Mouse (Mus musculus): ENCODE results near the gene Brd2. TPM values are rescaled to one million over a fixed set of nuclear protein-coding genes. Genes with fewer than 3 reads are reported as not detected.

Brd2 gene
- total RNA-seq, 1 experiment, result 257 TPM

GRCm38 (mm10) chr17:34098709-34099479 is 23.5 kb downstream of the Brd2 start:
- Histone ChIP-seq H3K9me3 (ENCODE audit: control insufficient read depth, insufficient read depth, low read depth, low read length) (no peaks in the 10 kb centered on the region), H3K27ac (ENCODE audit: insufficient read depth, low read depth, low read length, poor library complexity, severe bottlenecking) (no peak overlapping the region), H3K9ac (ENCODE audit: insufficient read depth, low read depth, low read length, poor library complexity, severe bottlenecking) (no peak overlapping the region), H3K4me1 (ENCODE audit: control insufficient read depth in 2 of 2, insufficient read depth in 2 of 2, low read length in 2 of 2, poor library complexity in 1 of 2) (no peaks in the 10 kb centered on the region; a peak in 1 of 4 replicates), H3K4me3 (ENCODE audit: insufficient read depth in 1 of 2, low read depth in 1 of 2, low read length in 2 of 2, poor library complexity in 1 of 2, severe bottlenecking in 1 of 2) (no peak overlapping the region), H3K36me3 (ENCODE audit: control insufficient read depth, insufficient read depth, low read length, poor library complexity, severe bottlenecking) (no peaks in the 10 kb centered on the region)
- TF ChIP-seq CHD2 (IDR thresholded peaks at IDR 0.05; ENCODE audit: low read depth, low read length) (no peak), HCFC1 (IDR thresholded peaks at IDR 0.05; ENCODE audit: borderline replicate concordance, insufficient read depth, low read length) (no peak), ZC3H11A (IDR thresholded peaks at IDR 0.05; ENCODE audit: borderline replicate concordance, low read depth, low read length) (no peak), ZNF384 (IDR thresholded peaks at IDR 0.05; ENCODE audit: low read depth, low read length) (no peak), MAFK (IDR thresholded peaks at IDR 0.05; ENCODE audit: insufficient read depth, low read depth, low read length) (no peak)
- DNase-seq (ENCODE audit: low read depth, low spot score), result no peak
- in situ Hi-C loops (cut with MboI; ENCODE audit: low sequenced_read_pairs in 2 of 2, unreplicated experiment in 2 of 2), result no loop called here

GRCm38 (mm10) chr17:34097272-34097671 is 25.2 kb downstream of the Brd2 start:
- DNase-seq (ENCODE audit: low read depth, low spot score), result no peak
- Histone ChIP-seq H3K9me3 (ENCODE audit: control insufficient read depth, insufficient read depth, low read depth, low read length) (no peaks in the 10 kb centered on the region), H3K9ac (ENCODE audit: insufficient read depth, low read depth, low read length, poor library complexity, severe bottlenecking) (no peak overlapping the region), H3K4me1 (ENCODE audit: control insufficient read depth in 2 of 2, insufficient read depth in 2 of 2, low read length in 2 of 2, poor library complexity in 1 of 2) (no peaks in the 10 kb centered on the region; a peak in 2 of 4 replicates), H3K36me3 (ENCODE audit: control insufficient read depth, insufficient read depth, low read length, poor library complexity, severe bottlenecking) (no peaks in the 10 kb centered on the region), H3K4me3 (ENCODE audit: insufficient read depth in 1 of 2, low read depth in 1 of 2, low read length in 2 of 2, poor library complexity in 1 of 2, severe bottlenecking in 1 of 2) (no peak overlapping the region), H3K27ac (ENCODE audit: insufficient read depth, low read depth, low read length, poor library complexity, severe bottlenecking) (no peak overlapping the region)
- in situ Hi-C loops (cut with MboI; ENCODE audit: low sequenced_read_pairs in 2 of 2, unreplicated experiment in 2 of 2), result no loop called here
- TF ChIP-seq HCFC1 (IDR thresholded peaks at IDR 0.05; ENCODE audit: borderline replicate concordance, insufficient read depth, low read length) (no peak), ZC3H11A (IDR thresholded peaks at IDR 0.05; ENCODE audit: borderline replicate concordance, low read depth, low read length) (no peak), CHD2 (IDR thresholded peaks at IDR 0.05; ENCODE audit: low read depth, low read length) (no peak), MAFK (IDR thresholded peaks at IDR 0.05; ENCODE audit: insufficient read depth, low read depth, low read length) (no peak), ZNF384 (IDR thresholded peaks at IDR 0.05; ENCODE audit: low read depth, low read length) (no peak)

DNA sequence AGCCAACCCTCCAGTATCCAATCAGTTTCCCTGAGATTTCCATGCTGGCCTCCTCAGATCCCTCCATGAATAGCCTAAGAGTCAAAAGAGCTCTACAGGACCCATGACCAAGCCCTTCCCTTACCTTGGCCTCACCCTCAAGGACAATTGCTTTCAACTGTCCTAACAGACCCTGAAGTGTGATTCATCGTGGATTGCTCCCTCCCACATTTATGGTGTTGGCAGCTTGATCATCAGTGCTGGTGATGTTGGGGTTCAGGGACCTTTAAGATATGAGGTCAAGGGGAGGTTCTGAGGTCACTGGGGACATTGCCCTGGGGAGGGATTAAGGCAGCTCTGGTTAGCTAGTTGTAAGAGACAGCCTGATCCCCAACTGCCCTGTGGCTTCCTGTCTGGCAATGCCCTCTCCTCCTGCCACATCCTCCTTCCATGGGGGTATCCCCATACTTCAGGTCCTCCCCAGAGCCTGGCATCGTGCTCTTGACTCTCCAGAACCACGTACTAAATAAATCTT is 25.9 kb downstream of the Brd2 start:
- in situ Hi-C loops (cut with MboI; ENCODE audit: low sequenced_read_pairs in 2 of 2, unreplicated experiment in 2 of 2), result no loop called here
- H3K4me1 ChIP-seq (ENCODE audit: control insufficient read depth in 2 of 2, insufficient read depth in 2 of 2, low read length in 2 of 2, poor library complexity in 1 of 2), result no peaks in the 10 kb centered on the region; a peak in 2 of 4 replicates
- H3K4me3 ChIP-seq (ENCODE audit: insufficient read depth in 1 of 2, low read depth in 1 of 2, low read length in 2 of 2, poor library complexity in 1 of 2, severe bottlenecking in 1 of 2), result no peak overlapping the region
- no peak for DNase-seq (ENCODE audit: low read depth, low spot score)
- H3K36me3 ChIP-seq (ENCODE audit: control insufficient read depth, insufficient read depth, low read length, poor library complexity, severe bottlenecking), result no peaks in the 10 kb centered on the region
- TF ChIP-seq ZC3H11A (IDR thresholded peaks at IDR 0.05; ENCODE audit: borderline replicate concordance, low read depth, low read length) (no peak), CHD2 (IDR thresholded peaks at IDR 0.05; ENCODE audit: low read depth, low read length) (no peak), MAFK (IDR thresholded peaks at IDR 0.05; ENCODE audit: insufficient read depth, low read depth, low read length) (no peak), HCFC1 (IDR thresholded peaks at IDR 0.05; ENCODE audit: borderline replicate concordance, insufficient read depth, low read length) (no peak), ZNF384 (IDR thresholded peaks at IDR 0.05; ENCODE audit: low read depth, low read length) (no peak)
- no peak overlapping the region for H3K9ac ChIP-seq (ENCODE audit: insufficient read depth, low read depth, low read length, poor library complexity, severe bottlenecking)
- H3K9me3 ChIP-seq (ENCODE audit: control insufficient read depth, insufficient read depth, low read depth, low read length), result no peaks in the 10 kb centered on the region
- no peak overlapping the region for H3K27ac ChIP-seq (ENCODE audit: insufficient read depth, low read depth, low read length, poor library complexity, severe bottlenecking)

- Histone ChIP-seq H3K27ac (ENCODE audit: insufficient read depth, low read depth, low read length, poor library complexity, severe bottlenecking) (no peak overlapping the region), H3K9ac (ENCODE audit: insufficient read depth, low read depth, low read length, poor library complexity, severe bottlenecking) (no peak overlapping the region), H3K4me3 (ENCODE audit: insufficient read depth in 1 of 2, low read depth in 1 of 2, low read length in 2 of 2, poor library complexity in 1 of 2, severe bottlenecking in 1 of 2) (no peak overlapping the region), H3K9me3 (ENCODE audit: control insufficient read depth, insufficient read depth, low read depth, low read length) (no peaks in the 10 kb centered on the region), H3K36me3 (ENCODE audit: control insufficient read depth, insufficient read depth, low read length, poor library complexity, severe bottlenecking) (no peaks in the 10 kb centered on the region), H3K4me1 (ENCODE audit: control insufficient read depth in 2 of 2, insufficient read depth in 2 of 2, low read length in 2 of 2, poor library complexity in 1 of 2) (no peaks in the 10 kb centered on the region; a peak in 2 of 4 replicates)
- no peak for DNase-seq (ENCODE audit: low read depth, low spot score)
- in situ Hi-C loops (cut with MboI; ENCODE audit: low sequenced_read_pairs in 2 of 2, unreplicated experiment in 2 of 2), result no loop called here
- TF ChIP-seq HCFC1 (IDR thresholded peaks at IDR 0.05; ENCODE audit: borderline replicate concordance, insufficient read depth, low read length) (no peak), MAFK (IDR thresholded peaks at IDR 0.05; ENCODE audit: insufficient read depth, low read depth, low read length) (no peak), CHD2 (IDR thresholded peaks at IDR 0.05; ENCODE audit: low read depth, low read length) (no peak), ZNF384 (IDR thresholded peaks at IDR 0.05; ENCODE audit: low read depth, low read length) (no peak), ZC3H11A (IDR thresholded peaks at IDR 0.05; ENCODE audit: borderline replicate concordance, low read depth, low read length) (no peak)
These were observed 28.0 kb downstream of the Brd2 start for GRCm38 (mm10) chr17:34094283-34095035.

Data from ES-E14 (cell line).